Mouse (Mus musculus) lung, embryonic 15.5 days (tissue): ENCODE measurements at regions not wholly inside any gene's neighbourhood (a gene's known extent, or its start where the extent isn't known, plus 50 kb on each side); places are given as distances from the start of the nearest gene placed in this dataset.

Experiments used
- ATAC-seq: fragments of 200-750 bp; cut with Nextera tagmentation; 2 replicates; pipeline ENCODE4 v1.8.0; 2017; ENCODE audit warnings: moderate number of reproducible peaks, borderline replicate concordance; ENCODE audit not compliant: low FRiP score, low TSS enrichment; ENCODE audit errors: extremely low read depth
- H3K27ac ChIP-seq: fragments of 300-500 bp; sonication (generic); 2 replicates; pipeline ENCODE4 v1.5.1; 2015; ENCODE audit warnings: moderate library complexity, mild to moderate bottlenecking, inconsistent platforms
- H3K27me3 ChIP-seq: fragments of 300-500 bp; sonication (generic); 2 replicates; pipeline ENCODE4 v1.6.1; 2015; ENCODE audit warnings: inconsistent platforms
- H3K36me3 ChIP-seq: fragments of 300-500 bp; sonication (generic); 2 replicates; pipeline ENCODE4 v1.6.1; 2015; ENCODE audit warnings: inconsistent platforms
- H3K4me1 ChIP-seq: fragments of 300-500 bp; sonication (generic); 2 replicates; pipeline ENCODE4 v1.6.1; 2015; ENCODE audit warnings: inconsistent platforms
- H3K4me2 ChIP-seq: fragments of 300-500 bp; sonication (generic); 2 replicates; pipeline ENCODE4 v1.6.1; 2015; ENCODE audit warnings: inconsistent platforms, mild to moderate bottlenecking, moderate library complexity
- H3K4me3 ChIP-seq: fragments of 300-500 bp; sonication (generic); 2 replicates; pipeline ENCODE4 v1.5.1; 2015; ENCODE audit warnings: mild to moderate bottlenecking, inconsistent platforms
- H3K9ac ChIP-seq: fragments of 300-500 bp; sonication (generic); 2 replicates; pipeline ENCODE4 v1.6.1; 2015; ENCODE audit warnings: inconsistent platforms
- H3K9me3 ChIP-seq: fragments of 300-500 bp; sonication (generic); 2 replicates; pipeline ENCODE4 v1.6.1; 2016; ENCODE audit warnings: inconsistent platforms
- WGBS: fragments of 180-500 bp; shearing (Covaris S2); methylation state at CpG from one replicate; pipeline ENCODE4 v1.1.7; 2015; 5-methylcytosine and 5-hydroxymethylcytosine counted together

GRCm38 (mm10) chrX:166773408-166773854, 187.9 kb upstream of the Egfl6 start:
- Histone ChIP-seq H3K27me3 (no peaks in the 10 kb centered on the region; the same call in 1 of the 2 replicates), H3K4me1 (0 out of 2 replicates have a peak, but pooled peaks cover 4% of the 10 kb centered on the region), H3K9me3 (no peaks in the 10 kb centered on the region), H3K4me3 (no peak overlapping the region), H3K4me2 (no peak overlapping the region), H3K27ac (no peak overlapping the region), H3K9ac (no peak overlapping the region), H3K36me3 (no peaks in the 10 kb centered on the region)
- WGBS: 16% methylated on average over 6 of the region's 6 CpGs
- peak; percentile 46; the same call in 1 of the 2 replicates for ATAC-seq

- Histone ChIP-seq H3K4me2 (no peak overlapping the region), H3K4me1 (no peaks in the 10 kb centered on the region), H3K27ac (no peak overlapping the region), H3K36me3 (no peaks in the 10 kb centered on the region), H3K9ac (no peak overlapping the region), H3K4me3 (no peak overlapping the region), H3K27me3 (no peaks in the 10 kb centered on the region; the same call in 1 of the 2 replicates), H3K9me3 (no peaks in the 10 kb centered on the region)
- ATAC-seq: no peak
- 77% methylated on average over 6 of the region's 6 CpGs for WGBS
These were observed 181.5 kb upstream of the Egfl6 start for GRCm38 (mm10) chrX:166766991-166767390.

- Histone ChIP-seq H3K4me2 (no peak overlapping the region), H3K27ac (no peak overlapping the region), H3K27me3 (no peaks in the 10 kb centered on the region; the same call in 1 of the 2 replicates), H3K9me3 (no peaks in the 10 kb centered on the region), H3K36me3 (no peaks in the 10 kb centered on the region), H3K9ac (no peak overlapping the region), H3K4me1 (no peaks in the 10 kb centered on the region), H3K4me3 (no peak overlapping the region)
- WGBS: 43% methylated on average over 2 of the region's 2 CpGs
- no peak for ATAC-seq
These were observed 180.1 kb upstream of the Egfl6 start for GRCm38 (mm10) chrX:166765647-166766046.

- no peak overlapping the region for H3K27ac ChIP-seq
- no peak for ATAC-seq
- H3K4me1 ChIP-seq: no peaks in the 10 kb centered on the region
- H3K36me3 ChIP-seq: no peaks in the 10 kb centered on the region
- WGBS: 83% methylated on average over 2 of the region's 2 CpGs
- no peak overlapping the region for H3K4me3 ChIP-seq
- no peaks in the 10 kb centered on the region; the same call in 1 of the 2 replicates for H3K27me3 ChIP-seq
- no peaks in the 10 kb centered on the region for H3K9me3 ChIP-seq
- no peak overlapping the region for H3K9ac ChIP-seq
- no peak overlapping the region for H3K4me2 ChIP-seq
These were observed 176.6 kb upstream of the Egfl6 start for GRCm38 (mm10) chrX:166762098-166762497.

GRCm38 (mm10) chrX:166757152-166757551, 171.6 kb upstream of the Egfl6 start:
- WGBS: 71% methylated on average over 1 of the region's 1 CpGs
- Histone ChIP-seq H3K27me3 (no peaks in the 10 kb centered on the region; the same call in 1 of the 2 replicates), H3K36me3 (no peaks in the 10 kb centered on the region), H3K4me1 (no peaks in the 10 kb centered on the region), H3K27ac (no peak overlapping the region), H3K4me3 (no peak overlapping the region), H3K9me3 (no peaks in the 10 kb centered on the region), H3K4me2 (no peak overlapping the region), H3K9ac (no peak overlapping the region)
- ATAC-seq: no peak

- Histone ChIP-seq H3K27ac (no peak overlapping the region), H3K4me3 (no peak overlapping the region), H3K9ac (no peak overlapping the region), H3K9me3 (no peaks in the 10 kb centered on the region), H3K4me2 (no peak overlapping the region), H3K27me3 (no peaks in the 10 kb centered on the region; the same call in 1 of the 2 replicates), H3K4me1 (no peaks in the 10 kb centered on the region), H3K36me3 (no peaks in the 10 kb centered on the region)
- ATAC-seq: no peak
- 61% methylated on average over 3 of the region's 3 CpGs for WGBS
These were observed 169.6 kb upstream of the Egfl6 start for GRCm38 (mm10) chrX:166754967-166755654.

- Histone ChIP-seq H3K9ac (no peak overlapping the region), H3K4me1 (no peaks in the 10 kb centered on the region), H3K36me3 (no peaks in the 10 kb centered on the region), H3K27ac (no peak overlapping the region), H3K4me2 (no peak overlapping the region), H3K9me3 (no peaks in the 10 kb centered on the region), H3K4me3 (no peak overlapping the region), H3K27me3 (no peaks in the 10 kb centered on the region)
- ATAC-seq: no peak
- 83% methylated on average over 8 of the region's 8 CpGs for WGBS
These were observed 163.6 kb upstream of the Egfl6 start for GRCm38 (mm10) chrX:166749055-166749679.

GRCm38 (mm10) chrX:166731354-166731753, 145.8 kb upstream of the Egfl6 start:
- Histone ChIP-seq H3K27me3 (no peaks in the 10 kb centered on the region; the same call in 1 of the 2 replicates), H3K9ac (no peak overlapping the region), H3K4me3 (no peak overlapping the region), H3K9me3 (no peaks in the 10 kb centered on the region), H3K27ac (no peak overlapping the region), H3K4me2 (no peak overlapping the region), H3K36me3 (no peaks in the 10 kb centered on the region), H3K4me1 (no peaks in the 10 kb centered on the region)
- 61% methylated on average over 2 of the region's 2 CpGs for WGBS
- ATAC-seq: no peak

- H3K4me1 ChIP-seq: no peaks in the 10 kb centered on the region
- WGBS: 71% methylated on average over 2 of the region's 2 CpGs
- H3K36me3 ChIP-seq: no peaks in the 10 kb centered on the region
- no peaks in the 10 kb centered on the region; the same call in 1 of the 2 replicates for H3K27me3 ChIP-seq
- no peak for ATAC-seq
- no peak overlapping the region for H3K4me2 ChIP-seq
- no peak overlapping the region for H3K9ac ChIP-seq
- H3K27ac ChIP-seq: no peak overlapping the region
- no peak overlapping the region for H3K4me3 ChIP-seq
- no peaks in the 10 kb centered on the region for H3K9me3 ChIP-seq
These were observed 143.1 kb upstream of the Egfl6 start for GRCm38 (mm10) chrX:166728622-166728928.

- no peak for ATAC-seq
- Histone ChIP-seq H3K27ac (no peak overlapping the region), H3K27me3 (no peaks in the 10 kb centered on the region; the same call in 1 of the 2 replicates), H3K9ac (no peak overlapping the region), H3K9me3 (no peaks in the 10 kb centered on the region), H3K4me2 (no peak overlapping the region), H3K36me3 (no peaks in the 10 kb centered on the region), H3K4me3 (no peak overlapping the region), H3K4me1 (no peaks in the 10 kb centered on the region)
- 46% methylated on average over 7 of the region's 7 CpGs for WGBS
These were observed 142.5 kb upstream of the Egfl6 start for GRCm38 (mm10) chrX:166727823-166728621.

GRCm38 (mm10) chrX:166725761-166726503, 140.4 kb upstream of the Egfl6 start:
- H3K27me3 ChIP-seq: peaks cover 5% of the 10 kb centered on the region; the same call in 1 of the 2 replicates
- H3K4me3 ChIP-seq: no peak overlapping the region
- H3K4me2 ChIP-seq: no peak overlapping the region
- no peaks in the 10 kb centered on the region for H3K9me3 ChIP-seq
- H3K27ac ChIP-seq: no peak overlapping the region
- H3K4me1 ChIP-seq: no peaks in the 10 kb centered on the region
- H3K9ac ChIP-seq: no peak overlapping the region
- no peaks in the 10 kb centered on the region for H3K36me3 ChIP-seq
- WGBS: 60% methylated on average over 6 of the region's 6 CpGs
- ATAC-seq: no peak
